Mouse (Mus musculus) megakaryocyte, embryonic 14.5 days (primary cell): Measurements from ENCODE around the gene Fam83f.

Experiments
- FLI1 ChIP-seq: IDR thresholded peaks from 2 replicates; pipeline ENCODE4 v1.6.1; 2012; ENCODE audit warnings: low read length, inconsistent platforms, mixed read lengths
- GATA1 ChIP-seq: IDR thresholded peaks from 3 replicates; pipeline ENCODE4 v1.6.1; 2012; ENCODE audit warnings: mixed read lengths, low read length, inconsistent platforms, borderline replicate concordance

DNA sequence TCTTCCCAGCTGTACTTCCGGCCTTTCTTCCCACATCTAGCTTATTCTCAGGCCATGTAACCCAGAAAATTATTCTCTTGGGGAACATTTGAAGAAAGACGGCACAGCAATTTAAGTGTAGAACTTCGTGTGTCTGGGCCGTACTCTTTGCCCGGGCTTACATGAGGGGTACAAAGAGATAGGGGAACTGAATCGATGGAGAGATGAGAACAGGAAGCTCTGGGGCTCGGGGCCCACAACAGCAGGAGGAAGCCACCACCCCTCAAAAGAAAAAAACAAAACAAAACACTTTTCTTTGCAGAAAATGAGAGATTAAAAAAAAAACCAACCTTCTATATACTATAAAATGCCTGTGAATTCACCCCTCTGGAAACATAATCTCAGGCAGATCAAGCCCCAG is 41.5 kb upstream of the Fam83f start:
- TF ChIP-seq GATA1 (no peak), FLI1 (no peak)
